Mouse (Mus musculus): ENCODE results near the gene Nckap5l. TPM values are rescaled to one million over a fixed set of nuclear protein-coding genes. Genes with fewer than 3 reads are reported as not detected.
A peak's percentile ranks its signal among the peaks of the same experiment; 100 is the strongest.

The Nckap5l gene
- polyA plus RNA-seq, 1 experiment from 2014 or later = 9.5 TPM

DNA sequence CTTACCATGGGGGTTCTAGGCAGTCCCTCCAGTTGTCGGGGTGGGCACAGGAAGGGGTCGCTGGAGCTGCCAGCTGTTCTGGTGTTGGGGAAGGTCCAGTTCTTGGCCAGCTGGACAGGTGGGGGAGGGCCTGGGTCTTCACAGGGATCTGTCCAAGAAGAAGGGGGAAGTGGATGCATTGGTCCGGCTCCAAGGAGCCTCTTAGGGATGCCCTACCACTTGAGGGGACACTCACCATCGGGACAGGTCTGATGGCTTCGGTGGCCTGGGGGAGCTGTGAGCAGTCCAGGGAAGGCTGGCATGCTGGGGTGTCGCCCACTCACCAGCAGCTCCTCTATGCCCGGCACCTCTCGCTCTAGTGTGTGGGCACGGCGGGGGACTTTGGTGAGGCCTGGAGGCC, 34.4 kb downstream of the Nckap5l start:
- no peaks in the 10 kb centered on the region for H3K27me3 ChIP-seq (ENCODE audit: control insufficient read depth, insufficient read depth, low read depth, low read length)
- H3K4me2 ChIP-seq (ENCODE audit: low read depth, low read length) = no peak overlapping the region
- H3K4me1 ChIP-seq (replicated peaks; ENCODE audit: control insufficient read depth, insufficient read depth, low read length) = peaks cover 16% of the 10 kb centered on the region
- H3K36me3 ChIP-seq (ENCODE audit: control insufficient read depth, insufficient read depth, low read length) = peaks cover 22% of the 10 kb centered on the region
- no peak overlapping the region for H3K27ac ChIP-seq (ENCODE audit: low read length)
- no peak overlapping the region for H3K4me3 ChIP-seq (ENCODE audit: low read length)
- no peak for ATAC-seq (ENCODE audit: low read depth)
- no peak overlapping the region for H3K9ac ChIP-seq (ENCODE audit: low read length)
- WGBS = 89% methylated on average over 10 of the region's 10 CpGs
- no peaks in the 10 kb centered on the region for H3K9me3 ChIP-seq (ENCODE audit: control insufficient read depth, low read length)

DNA sequence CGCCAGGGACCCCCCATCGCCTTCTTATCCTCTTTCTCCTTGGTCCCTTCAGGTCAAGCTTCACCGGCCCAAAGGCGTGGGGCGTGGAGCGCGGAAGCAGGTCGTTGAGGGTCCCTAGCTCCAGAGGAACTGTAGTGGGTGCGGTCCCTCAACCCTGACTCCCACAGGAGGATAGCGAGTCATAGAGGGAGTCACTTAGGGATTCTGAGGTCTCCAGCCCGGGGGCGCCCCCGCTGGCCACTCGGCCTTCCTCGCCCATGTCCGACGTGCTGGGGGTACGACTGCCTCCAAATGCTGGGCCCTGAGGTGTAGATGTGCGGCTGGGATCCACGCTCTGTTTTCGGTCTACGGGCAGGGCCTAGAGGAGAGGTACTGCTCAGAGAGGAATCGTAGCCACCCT, 35.0 kb downstream of the Nckap5l start:
- H3K9me3 ChIP-seq (ENCODE audit: control insufficient read depth, low read length) = no peaks in the 10 kb centered on the region
- no peaks in the 10 kb centered on the region for H3K27me3 ChIP-seq (ENCODE audit: control insufficient read depth, insufficient read depth, low read depth, low read length)
- no peak overlapping the region for H3K4me3 ChIP-seq (ENCODE audit: low read length)
- H3K4me2 ChIP-seq (ENCODE audit: low read depth, low read length) = no peak overlapping the region
- H3K4me1 ChIP-seq (replicated peaks; ENCODE audit: control insufficient read depth, insufficient read depth, low read length) = peaks cover 22% of the 10 kb centered on the region
- H3K27ac ChIP-seq (ENCODE audit: low read length) = no peak overlapping the region
- WGBS = 90% methylated on average over 23 of the region's 23 CpGs
- ATAC-seq (ENCODE audit: low read depth) = no peak
- H3K36me3 ChIP-seq (ENCODE audit: control insufficient read depth, insufficient read depth, low read length) = peaks cover 20% of the 10 kb centered on the region
- H3K9ac ChIP-seq (ENCODE audit: low read length) = no peak overlapping the region

DNA sequence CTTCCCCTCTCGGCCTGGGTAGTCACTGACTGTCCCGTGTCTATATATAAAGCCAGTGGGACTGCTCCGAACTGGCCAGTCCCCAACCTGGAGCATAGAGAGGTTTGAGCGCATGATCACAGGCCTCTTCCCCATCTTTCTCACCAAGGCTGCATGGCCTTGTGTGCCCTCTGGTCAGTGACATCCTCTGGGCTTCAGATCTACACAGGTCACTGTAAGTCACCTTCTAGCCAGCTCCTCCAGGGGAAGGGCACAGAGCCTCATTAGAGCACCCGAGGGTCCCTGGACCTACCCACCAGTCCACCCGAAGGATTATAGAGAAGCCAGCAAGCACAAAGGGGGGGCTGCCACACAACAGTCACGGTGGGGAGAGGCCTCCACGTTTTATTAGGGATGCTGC, 35.9 kb downstream of the Nckap5l start:
- Histone ChIP-seq H3K27ac (ENCODE audit: low read length) (peak overlapping the region; percentile 97), H3K9ac (ENCODE audit: low read length) (no peak overlapping the region), H3K4me1 (replicated peaks; ENCODE audit: control insufficient read depth, insufficient read depth, low read length) (peaks cover 22% of the 10 kb centered on the region), H3K4me3 (ENCODE audit: low read length) (no peak overlapping the region), H3K36me3 (ENCODE audit: control insufficient read depth, insufficient read depth, low read length) (peaks cover 13% of the 10 kb centered on the region), H3K4me2 (ENCODE audit: low read depth, low read length) (no peak overlapping the region), H3K9me3 (ENCODE audit: control insufficient read depth, low read length) (no peaks in the 10 kb centered on the region), H3K27me3 (ENCODE audit: control insufficient read depth, insufficient read depth, low read depth, low read length) (no peaks in the 10 kb centered on the region)
- 78% methylated on average over 8 of the region's 8 CpGs for WGBS
- ATAC-seq (ENCODE audit: low read depth) = no peak

DNA sequence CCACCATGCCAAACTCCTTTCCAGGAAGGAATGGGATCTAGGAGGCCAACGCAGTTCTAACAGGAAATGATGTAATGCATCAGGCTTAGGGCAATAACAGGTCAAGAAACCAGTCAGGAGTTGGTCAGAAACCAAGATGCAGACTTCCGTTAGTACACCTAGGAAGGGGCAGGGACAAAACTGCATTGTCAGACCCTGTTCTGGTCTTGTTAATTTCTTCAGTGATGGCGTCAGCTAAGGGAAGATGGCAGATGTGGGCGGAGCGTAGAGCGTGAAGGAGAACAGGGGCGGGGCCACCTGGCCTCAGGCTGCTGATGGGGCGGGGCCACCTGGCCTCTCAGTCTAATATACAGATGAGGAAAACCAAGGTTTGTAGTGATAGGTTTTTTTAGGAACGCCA, 36.4 kb downstream of the Nckap5l start:
- Histone ChIP-seq H3K27me3 (ENCODE audit: control insufficient read depth, insufficient read depth, low read depth, low read length) (no peaks in the 10 kb centered on the region), H3K4me1 (replicated peaks; ENCODE audit: control insufficient read depth, insufficient read depth, low read length) (peaks cover 24% of the 10 kb centered on the region), H3K36me3 (ENCODE audit: control insufficient read depth, insufficient read depth, low read length) (peaks cover 8% of the 10 kb centered on the region), H3K9me3 (ENCODE audit: control insufficient read depth, low read length) (no peaks in the 10 kb centered on the region), H3K4me2 (ENCODE audit: low read depth, low read length) (peak overlapping the region; percentile 52), H3K4me3 (ENCODE audit: low read length) (no peak overlapping the region), H3K9ac (ENCODE audit: low read length) (no peak overlapping the region), H3K27ac (ENCODE audit: low read length) (peak overlapping the region; percentile 97)
- peak; percentile 18 for ATAC-seq (ENCODE audit: low read depth)
- WGBS = 55% methylated on average over 9 of the region's 9 CpGs

DNA sequence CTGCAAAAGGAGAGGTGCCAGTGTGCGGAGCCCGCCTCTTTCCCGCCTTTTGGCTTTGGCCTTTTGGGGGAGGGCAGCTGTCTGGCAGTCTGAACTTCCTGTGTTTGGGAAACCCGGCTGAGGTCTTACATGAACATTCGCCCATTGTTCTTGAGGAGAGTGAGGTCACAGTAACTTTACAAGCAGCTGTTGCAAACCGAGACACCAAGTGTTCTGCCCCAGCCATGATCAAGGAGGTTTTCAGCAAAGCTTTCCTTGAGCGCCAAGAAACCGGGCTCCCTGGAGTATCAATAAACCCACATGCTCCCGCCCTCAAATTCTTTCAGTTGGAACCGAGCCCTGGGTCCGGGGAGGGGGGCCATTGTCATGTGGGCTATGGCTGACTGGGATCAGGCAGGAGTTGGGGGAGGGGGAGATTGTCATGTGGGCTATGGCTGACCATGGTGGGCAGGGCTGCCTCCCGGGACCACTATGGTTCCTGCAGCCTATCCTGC, 37.0 kb downstream of the Nckap5l start:
- peak overlapping the region; percentile 52 for H3K4me2 ChIP-seq (ENCODE audit: low read depth, low read length)
- peaks cover 3% of the 10 kb centered on the region for H3K36me3 ChIP-seq (ENCODE audit: control insufficient read depth, insufficient read depth, low read length)
- peaks cover 27% of the 10 kb centered on the region for H3K4me1 ChIP-seq (replicated peaks; ENCODE audit: control insufficient read depth, insufficient read depth, low read length)
- H3K9me3 ChIP-seq (ENCODE audit: control insufficient read depth, low read length) = no peaks in the 10 kb centered on the region
- H3K9ac ChIP-seq (ENCODE audit: low read length) = peak overlapping the region; percentile 58
- peak overlapping the region; percentile 97 for H3K27ac ChIP-seq (ENCODE audit: low read length)
- no peaks in the 10 kb centered on the region for H3K27me3 ChIP-seq (ENCODE audit: control insufficient read depth, insufficient read depth, low read depth, low read length)
- H3K4me3 ChIP-seq (ENCODE audit: low read length) = peak overlapping the region; percentile 15
- WGBS = 2% methylated on average over 12 of the region's 12 CpGs
- peak; percentile 74 for ATAC-seq (ENCODE audit: low read depth)

DNA sequence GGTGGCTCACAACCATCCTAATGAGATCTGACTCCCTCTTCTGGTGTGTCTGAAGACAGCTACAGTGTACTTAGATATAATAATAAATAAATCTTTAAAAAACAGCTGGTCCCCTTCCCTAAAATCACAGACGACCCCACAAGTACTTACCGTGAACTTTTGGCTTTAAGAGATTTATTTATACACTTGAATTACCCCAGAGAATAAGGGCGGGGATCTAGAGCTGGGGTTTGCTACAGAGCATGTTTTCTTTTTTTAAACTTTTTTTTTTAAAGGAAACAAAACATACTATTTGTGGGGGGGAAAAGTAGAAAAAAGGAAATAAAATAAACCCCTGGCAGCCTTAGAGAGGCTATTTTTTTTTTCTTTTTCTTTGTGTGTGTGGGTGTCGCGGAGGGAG, 37.4 kb downstream of the Nckap5l start:
- Histone ChIP-seq H3K4me1 (replicated peaks; ENCODE audit: control insufficient read depth, insufficient read depth, low read length) (peaks cover 27% of the 10 kb centered on the region), H3K27ac (ENCODE audit: low read length) (peak overlapping the region; percentile 97), H3K27me3 (ENCODE audit: control insufficient read depth, insufficient read depth, low read depth, low read length) (no peaks in the 10 kb centered on the region), H3K36me3 (ENCODE audit: control insufficient read depth, insufficient read depth, low read length) (peaks cover 3% of the 10 kb centered on the region), H3K4me2 (ENCODE audit: low read depth, low read length) (peak overlapping the region; percentile 52), H3K4me3 (ENCODE audit: low read length) (no peak overlapping the region; the same call in 1 of the 2 replicates), H3K9me3 (ENCODE audit: control insufficient read depth, low read length) (no peaks in the 10 kb centered on the region), H3K9ac (ENCODE audit: low read length) (peak overlapping the region; percentile 58)
- ATAC-seq (ENCODE audit: low read depth) = peak; percentile 8; the same call in 1 of the 2 replicates
- WGBS = 6% methylated on average over 5 of the region's 5 CpGs

DNA sequence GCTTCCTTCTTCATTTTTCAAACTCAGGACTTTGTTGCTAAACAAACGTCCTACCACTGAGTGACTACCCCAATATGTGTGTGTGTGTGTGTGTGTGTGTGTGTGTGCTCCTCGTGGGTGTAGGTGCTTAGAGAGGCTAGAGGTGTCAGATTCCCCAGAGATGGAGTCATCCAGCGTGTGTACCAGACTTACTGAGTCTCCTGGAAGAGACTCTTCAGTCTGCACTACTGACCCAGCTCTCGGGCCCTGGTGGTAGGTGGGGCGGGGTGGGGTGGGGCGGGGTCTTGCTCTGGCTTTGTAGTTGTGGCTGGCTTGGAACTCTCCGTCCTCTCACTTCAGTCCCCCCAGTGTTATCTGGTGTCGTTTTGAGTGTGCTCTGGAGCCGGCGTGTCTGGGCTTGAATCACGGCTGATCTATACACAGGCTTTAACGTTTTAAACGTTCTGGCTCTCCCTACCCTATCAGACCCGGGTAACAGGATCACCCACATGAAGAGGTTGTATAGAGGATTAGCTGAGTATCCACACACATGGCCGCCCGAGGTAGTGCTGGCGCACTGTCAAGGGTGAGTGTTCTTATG, 39.8 kb downstream of the Nckap5l start:
- H3K9ac ChIP-seq (ENCODE audit: low read length) = peak overlapping the region; percentile 32; the same call in 1 of the 2 replicates
- peaks cover 27% of the 10 kb centered on the region for H3K4me1 ChIP-seq (replicated peaks; ENCODE audit: control insufficient read depth, insufficient read depth, low read length)
- H3K27me3 ChIP-seq (ENCODE audit: control insufficient read depth, insufficient read depth, low read depth, low read length) = no peaks in the 10 kb centered on the region
- 18% methylated on average over 17 of the region's 17 CpGs for whole genome bisulfite sequencing
- no peaks in the 10 kb centered on the region; the same call in none of the 2 replicates for H3K36me3 ChIP-seq (ENCODE audit: control insufficient read depth, insufficient read depth, low read length)
- peak; percentile 10; the same call in 1 of the 2 replicates for ATAC-seq (ENCODE audit: low read depth)
- H3K27ac ChIP-seq (ENCODE audit: low read length) = peak overlapping the region; percentile 55
- no peaks in the 10 kb centered on the region for H3K9me3 ChIP-seq (ENCODE audit: control insufficient read depth, low read length)
- H3K4me2 ChIP-seq (ENCODE audit: low read depth, low read length) = 0 out of 2 replicates have a peak overlapping the region, but pooled peaks have one; percentile 10
- no peak overlapping the region for H3K4me3 ChIP-seq (ENCODE audit: low read length)

DNA sequence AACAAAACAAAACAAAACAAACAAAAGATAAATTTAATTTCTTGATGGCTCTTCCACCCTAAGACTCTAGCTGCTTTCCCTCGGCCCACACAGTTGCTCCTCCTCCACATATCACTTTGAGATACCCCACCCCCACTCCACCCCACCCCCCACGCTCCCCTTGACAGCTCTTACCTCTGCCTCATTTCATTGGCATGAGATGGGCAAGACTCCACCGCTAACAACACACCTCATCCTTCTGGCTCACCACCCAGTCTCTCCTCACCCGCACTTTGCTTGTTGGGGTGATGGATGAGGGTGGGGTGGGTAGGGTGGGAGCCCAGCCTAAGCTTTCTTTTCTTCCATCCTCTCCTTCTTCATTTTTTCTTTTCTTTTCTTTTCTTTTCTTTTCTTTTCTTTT, 40.6 kb downstream of the Nckap5l start:
- H3K36me3 ChIP-seq (ENCODE audit: control insufficient read depth, insufficient read depth, low read length) = no peaks in the 10 kb centered on the region; the same call in 1 of the 2 replicates
- peak overlapping the region; percentile 43 for H3K9ac ChIP-seq (ENCODE audit: low read length)
- H3K4me2 ChIP-seq (ENCODE audit: low read depth, low read length) = peak overlapping the region; percentile 37; the same call in 1 of the 2 replicates
- 23% methylated on average over 4 of the region's 4 CpGs for WGBS
- H3K9me3 ChIP-seq (ENCODE audit: control insufficient read depth, low read length) = no peaks in the 10 kb centered on the region
- no peak overlapping the region for H3K4me3 ChIP-seq (ENCODE audit: low read length)
- peaks cover 24% of the 10 kb centered on the region for H3K4me1 ChIP-seq (replicated peaks; ENCODE audit: control insufficient read depth, insufficient read depth, low read length)
- no peaks in the 10 kb centered on the region for H3K27me3 ChIP-seq (ENCODE audit: control insufficient read depth, insufficient read depth, low read depth, low read length)
- ATAC-seq (ENCODE audit: low read depth) = no peak
- no peak overlapping the region for H3K27ac ChIP-seq (ENCODE audit: low read length)

DNA sequence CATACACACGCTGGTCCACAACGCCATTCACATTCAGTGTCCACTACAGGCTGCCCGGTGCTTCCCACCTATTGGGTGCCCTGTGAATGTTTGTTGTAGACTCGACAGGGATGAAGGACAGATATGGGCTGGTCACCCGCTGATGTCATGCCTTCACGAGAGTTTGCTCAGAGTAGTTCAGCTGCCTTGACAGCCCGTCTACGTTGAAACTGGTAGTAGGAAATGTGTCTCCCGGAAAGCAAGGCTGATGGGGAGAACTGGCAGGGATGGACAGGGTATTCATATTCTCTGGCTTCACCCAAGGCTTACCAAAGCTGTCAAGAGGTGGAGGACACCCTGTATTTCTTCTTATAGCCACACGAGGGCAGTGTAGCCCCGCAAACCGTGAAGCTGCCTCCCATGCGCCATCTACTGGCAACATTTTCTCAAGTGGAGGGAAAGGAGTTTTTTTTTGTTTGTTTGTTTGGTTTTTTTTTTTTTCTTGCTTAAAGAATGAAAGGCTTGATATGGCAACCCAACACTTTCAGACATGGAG, 41.1 kb downstream of the Nckap5l start:
- Histone ChIP-seq H3K4me1 (replicated peaks; ENCODE audit: control insufficient read depth, insufficient read depth, low read length) (peaks cover 22% of the 10 kb centered on the region), H3K27ac (ENCODE audit: low read length) (no peak overlapping the region), H3K9me3 (ENCODE audit: control insufficient read depth, low read length) (no peaks in the 10 kb centered on the region), H3K27me3 (ENCODE audit: control insufficient read depth, insufficient read depth, low read depth, low read length) (no peaks in the 10 kb centered on the region), H3K9ac (ENCODE audit: low read length) (no peak overlapping the region; the same call in 1 of the 2 replicates), H3K36me3 (ENCODE audit: control insufficient read depth, insufficient read depth, low read length) (no peaks in the 10 kb centered on the region), H3K4me3 (ENCODE audit: low read length) (no peak overlapping the region), H3K4me2 (ENCODE audit: low read depth, low read length) (peak overlapping the region; percentile 37)
- no peak for ATAC-seq (ENCODE audit: low read depth)
- WGBS = 13% methylated on average over 13 of the region's 13 CpGs

All from lung, embryonic 16.5 days (tissue).